Mouse (Mus musculus): ENCODE results near the gene Ybey. TPM values are rescaled to one million over a fixed set of nuclear protein-coding genes. Genes with fewer than 3 reads are reported as not detected.

Gene Ybey
- polyA plus RNA-seq, 1 experiment, result not detected

DNA sequence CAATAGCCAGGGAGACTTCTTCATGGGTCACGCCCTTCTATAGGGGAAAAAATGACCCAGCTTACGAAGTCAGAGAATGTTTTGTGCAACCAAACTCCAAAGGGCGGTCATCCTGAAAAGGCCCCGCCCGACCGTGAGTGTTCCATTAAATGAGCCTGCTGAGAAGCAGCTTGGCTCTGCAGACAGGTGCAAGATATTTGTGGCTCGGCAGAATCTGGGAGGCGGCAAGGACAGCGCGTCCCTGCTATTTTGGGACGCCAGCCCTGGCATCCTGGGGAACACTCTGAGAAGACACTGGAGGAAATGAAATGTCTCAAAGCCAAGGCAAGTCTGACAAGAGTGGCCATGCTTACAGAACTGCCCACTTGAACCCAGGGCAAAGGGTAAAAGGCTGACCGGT, 52.1 kb downstream of the Ybey start:
- WGBS, result 73% methylated on average over 12 of the region's 12 CpGs
- Histone ChIP-seq H3K4me1 (ENCODE audit: control insufficient read depth, insufficient read depth, low read length) (peaks cover 9% of the 10 kb centered on the region), H3K27ac (ENCODE audit: insufficient read depth, low read depth, low read length) (peak overlapping the region; percentile 18; the same call in 1 of the 2 replicates), H3K4me3 (ENCODE audit: insufficient read depth, low read depth, low read length) (no peak overlapping the region)
- TF ChIP-seq CTCF (IDR thresholded peaks at IDR 0.05; ENCODE audit: insufficient read depth, low read depth, low read length) (no peak), POLR2A (IDR thresholded peaks at IDR 0.05; ENCODE audit: insufficient read depth, low read depth, low read length) (no peak)

Other genes with a start within 250 kb of the Ybey start
- gene Prmt2, start 231.2 kb downstream of the Ybey start, polyA plus RNA-seq (2012; ENCODE audit: insufficient read depth, insufficient read length, low replicate concordance, missing spikeins), result not detected in 2 replicates
- 277 TPM in 1 of 2 replicates, not detected in the other for gene S100b, start 215.3 kb downstream of the Ybey start, polyA plus RNA-seq (2012; ENCODE audit: insufficient read depth, insufficient read length, low replicate concordance, missing spikeins)
- not detected in 2 replicates for gene Dip2a, start 123.8 kb downstream of the Ybey start, polyA plus RNA-seq (2012; ENCODE audit: insufficient read depth, insufficient read length, low replicate concordance, missing spikeins)
- not detected in 2 replicates for gene AC141477.1, start 28.7 kb downstream of the Ybey start, polyA plus RNA-seq (2012; ENCODE audit: insufficient read depth, insufficient read length, low replicate concordance, missing spikeins)
- gene Pcnt, start 26.3 kb downstream of the Ybey start, polyA plus RNA-seq (2012; ENCODE audit: insufficient read depth, insufficient read length, low replicate concordance, missing spikeins), result not detected in 2 replicates
- not detected in 2 replicates for gene 2610028H24Rik, start 20.0 kb downstream of the Ybey start, polyA plus RNA-seq (2012; ENCODE audit: insufficient read depth, insufficient read length, low replicate concordance, missing spikeins)
- gene Mcm3ap, start 187 bp downstream of the Ybey start, polyA plus RNA-seq (2012; ENCODE audit: insufficient read depth, insufficient read length, low replicate concordance, missing spikeins), result not detected in 2 replicates
- gene Lss, start 62.5 kb upstream of the Ybey start, polyA plus RNA-seq (2012; ENCODE audit: insufficient read depth, insufficient read length, low replicate concordance, missing spikeins), result not detected in 2 replicates
- not detected in 2 replicates for gene Spatc1l, start 93.2 kb upstream of the Ybey start, polyA plus RNA-seq (2012; ENCODE audit: insufficient read depth, insufficient read length, low replicate concordance, missing spikeins)
- gene Ftcd, start 106.5 kb upstream of the Ybey start, polyA plus RNA-seq (2012; ENCODE audit: insufficient read depth, insufficient read length, low replicate concordance, missing spikeins), result not detected in 2 replicates
- not detected in 2 replicates for gene Col6a2, start 154.5 kb upstream of the Ybey start, polyA plus RNA-seq (2012; ENCODE audit: insufficient read depth, insufficient read length, low replicate concordance, missing spikeins)

Measured in olfactory bulb, adult 2 months (tissue).